Mouse (Mus musculus) mammary gland, adult 2 months (tissue): ENCODE measurements around the gene Sp110. TPM values are rescaled to one million over a fixed set of nuclear protein-coding genes. Genes with fewer than 3 reads are reported as not detected.

ENCODE experiments used
- polyA plus RNA-seq: library from polyadenylated mRNA; depleted of rRNA; stranded (reverse); fragments of >200 nt; gene quantifications from 2 replicates; pipeline ENCODE4 v1.2.3, GENCODE M21; 2012; ENCODE audit warnings: low replicate concordance; rRNA removed

Sp110 gene
- polyA plus RNA-seq, result 36.4 and 42.6 TPM in 2 replicates

GRCm38 (mm10) chr1:85598271-85599012 is at the start of gene Sp110:
TSS of gene Sp110 (minus strand) at chr1:85598817.

GRCm38 (mm10) chr1:85600078-85600477 is 1.5 kb upstream of the Sp110 start, which contains the start of gene Sp140:
TSS of gene Sp140 (plus strand) at chr1:85600378.

GRCm38 (mm10) chr1:85575376-85575775 is 23.2 kb downstream of the Sp110 start, which contains the start of gene G530012D18Rik:
TSS of gene G530012D18Rik (plus strand) at chr1:85575676.

Other genes starting within 250 kb of the Sp110 start
- not detected in 2 replicates for gene G530012D18Rik, start 23.1 kb downstream of the Sp110 start, polyA plus RNA-seq
- 15.1 and 23.4 TPM in 2 replicates for gene Sp140, start 1.6 kb upstream of the Sp110 start, polyA plus RNA-seq
- gene Sp100, start 51.2 kb upstream of the Sp110 start, polyA plus RNA-seq, result 23.4 and 40.6 TPM in 2 replicates
- gene A630001G21Rik, start 179.8 kb upstream of the Sp110 start, polyA plus RNA-seq, result 7.2 and 7.8 TPM in 2 replicates
- gene Cab39, start 194.6 kb upstream of the Sp110 start, polyA plus RNA-seq, result 33.0 and 39.4 TPM in 2 replicates